Mouse (Mus musculus) MEL (cell line): ENCODE data around the gene Rpl4.

ENCODE experiments used
- CTCF ChIP-seq, 3 experiments: IDR thresholded peaks in 2 of 3; conservative IDR thresholded peaks in 1 of 3; 2 replicates each; pipeline ENCODE4 v1.5.1; 2011 to 2012; ENCODE audit warnings: low read length in 3 of 3, low read depth in 2 of 3, mild to moderate bottlenecking in 2 of 3, improper control_type of control experiment in 1 of 3, inconsistent platforms in 1 of 3, mixed read lengths in 1 of 3, moderate library complexity in 1 of 3; ENCODE audit not compliant: control insufficient read depth in 1 of 3, insufficient read depth in 1 of 3, poor library complexity in 1 of 3, severe bottlenecking in 1 of 3
- ELF1 ChIP-seq: IDR thresholded peaks from 2 replicates; pipeline ENCODE4 v1.6.1; 2014; ENCODE audit warnings: low read depth, mild to moderate bottlenecking, inconsistent platforms, low read length, improper control_type of control experiment, moderate library complexity
- EP300 ChIP-seq, 2 experiments: IDR thresholded peaks; 2 replicates each; pipeline ENCODE4 v1.6.1; 2011; ENCODE audit warnings: improper control_type of control experiment in 2 of 2, low read length in 2 of 2, low read depth in 1 of 2, mild to moderate bottlenecking in 1 of 2
- HCFC1 ChIP-seq: IDR thresholded peaks from 2 replicates; pipeline ENCODE4 v1.6.1; 2012; ENCODE audit warnings: low read depth, mild to moderate bottlenecking, inconsistent platforms, low read length, improper control_type of control experiment, moderate library complexity
- MAFK ChIP-seq: IDR thresholded peaks from 2 replicates; pipeline ENCODE4 v1.6.1; 2011; ENCODE audit warnings: low read depth, mild to moderate bottlenecking, low read length, improper control_type of control experiment, borderline replicate concordance
- MAX ChIP-seq: IDR thresholded peaks from 2 replicates; pipeline ENCODE4 v1.6.1; 2011; ENCODE audit warnings: low read length, improper control_type of control experiment
- MEF2A ChIP-seq: IDR thresholded peaks from 2 replicates; pipeline ENCODE4 v1.6.1; 2014; ENCODE audit warnings: low read depth, mild to moderate bottlenecking, inconsistent platforms, low read length, improper control_type of control experiment; ENCODE audit not compliant: poor library complexity, insufficient replicate concordance, severe bottlenecking; ENCODE audit errors: extremely low read depth
- MYB ChIP-seq: IDR thresholded peaks from 2 replicates; pipeline ENCODE4 v1.6.1; 2011; ENCODE audit warnings: mild to moderate bottlenecking, low read depth, low read length, improper control_type of control experiment
- MYC ChIP-seq: IDR thresholded peaks from 2 replicates; pipeline ENCODE4 v1.6.1; 2011; ENCODE audit warnings: low read depth, mild to moderate bottlenecking, low read length, improper control_type of control experiment, moderate library complexity
- POLR2A ChIP-seq, 2 experiments: IDR thresholded peaks; 2 replicates each; pipeline ENCODE4 v1.6.1; 2011 to 2012; ENCODE audit warnings: low read length in 2 of 2, mild to moderate bottlenecking in 2 of 2, control low read depth in 1 of 2, improper control_type of control experiment in 1 of 2, low read depth in 1 of 2, moderate library complexity in 1 of 2; ENCODE audit not compliant: control insufficient read depth in 1 of 2, insufficient read depth in 1 of 2, poor library complexity in 1 of 2
- TAL1 ChIP-seq: IDR thresholded peaks from 2 replicates; pipeline ENCODE4 v1.6.1; 2012; ENCODE audit warnings: mild to moderate bottlenecking, inconsistent platforms, low read length, moderate library complexity, mixed read lengths
- TCF12 ChIP-seq: IDR thresholded peaks from 2 replicates; pipeline ENCODE4 v1.6.1; 2014; ENCODE audit warnings: low read depth, mild to moderate bottlenecking, inconsistent platforms, low read length, improper control_type of control experiment, moderate library complexity
- UBTF ChIP-seq: IDR thresholded peaks from 2 replicates; pipeline ENCODE4 v1.6.1; 2012; ENCODE audit warnings: low read depth, mild to moderate bottlenecking, inconsistent platforms, low read length, improper control_type of control experiment, moderate library complexity, borderline replicate concordance; ENCODE audit not compliant: insufficient read depth
- ZC3H11A ChIP-seq: IDR thresholded peaks from 2 replicates; pipeline ENCODE4 v1.6.1; 2012; ENCODE audit warnings: low read depth, mild to moderate bottlenecking, inconsistent platforms, low read length, improper control_type of control experiment

DNA sequence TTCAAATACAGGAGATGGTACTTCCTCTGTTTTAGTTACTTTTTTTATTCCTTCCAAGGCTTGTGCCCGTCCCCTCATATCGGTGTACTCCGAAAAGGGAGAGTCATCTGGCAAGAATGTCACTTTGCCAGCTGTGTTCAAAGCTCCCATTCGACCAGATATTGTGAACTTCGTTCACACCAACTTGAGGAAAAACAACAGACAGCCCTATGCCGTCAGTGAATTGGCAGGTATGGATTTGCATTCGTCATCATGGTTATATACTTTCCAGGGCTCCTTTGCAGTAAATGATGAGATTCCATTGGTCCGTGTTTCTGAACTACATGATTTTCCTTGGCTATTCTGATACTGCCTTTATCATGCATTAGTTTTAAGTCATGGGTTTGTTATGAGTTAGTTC lies 1.6 kb downstream of the Rpl4 start:
- TF ChIP-seq CTCF (IDR thresholded peaks at IDR 0.05 in 2 of 3, conservative IDR thresholded peaks at IDR 0.05 in 1 of 3; ENCODE audit: control insufficient read depth in 1 of 3, insufficient read depth in 1 of 3, low read depth in 2 of 3, low read length in 3 of 3, poor library complexity in 1 of 3, severe bottlenecking in 1 of 3) (no peak), HCFC1 (no peak), TAL1 (no peak), MEF2A (no peak), EP300 (IDR thresholded peaks at IDR 0.05; ENCODE audit: low read depth in 1 of 2, low read length in 2 of 2) (no peak), MAX (no peak), TCF12 (no peak), UBTF (no peak), ELF1 (no peak), POLR2A (IDR thresholded peaks at IDR 0.05; ENCODE audit: control insufficient read depth in 1 of 2, insufficient read depth in 1 of 2, low read depth in 1 of 2, low read length in 2 of 2, poor library complexity in 1 of 2) (no peak), MAFK (no peak), MYC (no peak), MYB (no peak), ZC3H11A (no peak)
